Mouse (Mus musculus) right cerebral cortex, postnatal 25 days (tissue): ENCODE measurements around the gene Hbq1b.

ENCODE experiments used
- DNase-seq: peaks from one replicate; pipeline ENCODE4 v3.0.0; 2022

The Hbq1b gene

GRCm38 (mm10) chr11:32301506-32301905, 14.7 kb downstream of the Hbq1b start:
- no peak for DNase-seq

- peak; percentile 41 for DNase-seq
Observed at GRCm38 (mm10) chr11:32302824-32303419, 16.2 kb downstream of the Hbq1b start.

GRCm38 (mm10) chr11:32303455-32303854, 16.7 kb downstream of the Hbq1b start:
- no peak for DNase-seq

GRCm38 (mm10) chr11:32307006-32307405, 20.2 kb downstream of the Hbq1b start:
- DNase-seq: no peak

- DNase-seq: no peak
Observed at GRCm38 (mm10) chr11:32309446-32309845, 22.7 kb downstream of the Hbq1b start.

- DNase-seq: no peak
Observed at GRCm38 (mm10) chr11:32309928-32310327, 23.2 kb downstream of the Hbq1b start.

- no peak for DNase-seq
Observed at GRCm38 (mm10) chr11:32316009-32316408, 29.2 kb downstream of the Hbq1b start.

GRCm38 (mm10) chr11:32320507-32321195, 33.9 kb downstream of the Hbq1b start:
- no peak for DNase-seq

- DNase-seq: peak; percentile 51
Observed at GRCm38 (mm10) chr11:32321196-32321565, 34.4 kb downstream of the Hbq1b start.

GRCm38 (mm10) chr11:32324609-32325008, 37.8 kb downstream of the Hbq1b start:
- peak; percentile 74 for DNase-seq

GRCm38 (mm10) chr11:32331075-32331474, 44.3 kb downstream of the Hbq1b start:
- DNase-seq: no peak

GRCm38 (mm10) chr11:32331861-32332260, 45.1 kb downstream of the Hbq1b start:
- DNase-seq: no peak

- no peak for DNase-seq
Observed at GRCm38 (mm10) chr11:32333235-32333634, 46.5 kb downstream of the Hbq1b start.

- no peak for DNase-seq
Observed at GRCm38 (mm10) chr11:32336435-32336907, 49.7 kb downstream of the Hbq1b start.
